21 mouse cellular contexts compared by ENCODE assay signal in the genomic region with DNA sequence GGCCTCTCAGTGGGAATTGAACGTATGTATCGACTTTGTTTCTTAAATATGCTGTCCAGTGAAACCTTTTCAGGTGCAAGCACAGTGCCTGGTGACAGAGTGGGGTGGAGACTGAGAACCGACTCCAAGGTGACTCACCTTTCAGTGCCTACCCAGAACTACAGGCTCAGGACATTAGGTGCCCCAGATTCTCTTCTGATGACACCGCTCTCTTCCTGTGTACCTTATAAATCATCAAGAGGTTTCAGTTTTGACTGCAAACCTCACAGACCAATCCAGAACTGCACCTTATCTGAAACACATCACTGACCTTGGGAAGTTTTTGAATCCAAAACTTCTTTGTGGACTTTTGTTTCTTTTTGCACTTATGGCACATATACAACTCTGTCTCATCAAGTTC. TPM values are rescaled to one million over a fixed set of nuclear protein-coding genes. Genes with fewer than 3 reads are reported as not detected.
DNase-seq lines count a peak whose midpoint lies in the region; ATAC-seq lines count a peak whose summit lies in the region.
"Had no signal": no experiment of that assay in that cellular context is flagged by ENCODE, and none has a peak within 500 bp of the region (broad histone marks: within the 10 kb centered on the region; RNA-seq: fewer than 3 reads in every experiment).

No protein-coding gene starts in this region.

- intact Hi-C loops in heart, postnatal 14 days (cut with DNase I), result no loop called here

- H3K4me1 ChIP-seq in midbrain, embryonic 11.5 days (ENCODE audit: control insufficient read depth, insufficient read depth, low read length), result no peaks in the 10 kb centered on the region
- H3K4me1 ChIP-seq in midbrain, embryonic 15.5 days, result no peaks in the 10 kb centered on the region

- H3K4me2 ChIP-seq in midbrain, embryonic 11.5 days, result no peak overlapping the region
- no peak overlapping the region for H3K4me2 ChIP-seq in midbrain, embryonic 15.5 days
- H3K4me2 ChIP-seq: heart, embryonic 13.5 days; hindbrain, embryonic 12.5 days; hindbrain, embryonic 15.5 days had no signal

- H3K9me3 ChIP-seq in midbrain, embryonic 11.5 days (ENCODE audit: control insufficient read depth, low read length), result no peaks in the 10 kb centered on the region
- no peaks in the 10 kb centered on the region for H3K9me3 ChIP-seq in midbrain, embryonic 15.5 days
- H3K9me3 ChIP-seq: heart, embryonic 13.5 days; hindbrain, embryonic 12.5 days; hindbrain, embryonic 15.5 days had no signal

- peaks cover 27% of the 10 kb centered on the region; the same call in 1 of the 2 replicates for H3K36me3 ChIP-seq in midbrain, embryonic 11.5 days (ENCODE audit: control insufficient read depth, insufficient read depth, low read length)
- peaks cover 28% of the 10 kb centered on the region for H3K36me3 ChIP-seq in midbrain, embryonic 15.5 days (replicated peaks)

- ATAC-seq in midbrain, embryonic 11.5 days (ENCODE audit: low FRiP score), result no peak
- ATAC-seq in midbrain, embryonic 15.5 days (replicated peaks), result no peak
- no peak for ATAC-seq in erythroid progenitor cell, adult 5-6 weeks (replicated peaks; ENCODE audit: low FRiP score, poor library complexity, severe bottlenecking)
- ATAC-seq: activated CD4-positive, CD25-positive, alpha-beta regulatory T cell, adult 4 months; forebrain, embryonic 14.5 days; forebrain, postnatal 0 days had no signal

- no peak overlapping the region for H3K4me3 ChIP-seq in midbrain, embryonic 11.5 days (ENCODE audit: low read depth, low read length)
- no peak overlapping the region for H3K4me3 ChIP-seq in midbrain, embryonic 15.5 days
- H3K4me3 ChIP-seq: gastrocnemius, adult 2 months; heart, embryonic 13.5 days; hindbrain, embryonic 12.5 days; hindbrain, embryonic 15.5 days had no signal

- no peak overlapping the region for H3K27ac ChIP-seq in midbrain, embryonic 11.5 days (ENCODE audit: low read depth, low read length)
- no peak overlapping the region for H3K27ac ChIP-seq in midbrain, embryonic 15.5 days
- H3K27ac ChIP-seq: heart, embryonic 13.5 days; hindbrain, embryonic 12.5 days; hindbrain, embryonic 15.5 days had no signal

- DNase-seq in heart, adult 11 months, result peak; percentile 79
- no peak for DNase-seq in heart, postnatal 14 days
- DNase-seq in midbrain, embryonic 11.5 days (ENCODE audit: low spot score, missing footprints), result peak; percentile 59
- DNase-seq in induced T-regulatory cell, adult 2 months (ENCODE audit: low read depth), result peak; percentile 17
- DNase-seq: adrenal gland, postnatal 14 days; cerebellum, adult 11 months; cerebellum, adult 8-10 months; cerebellum, postnatal 10 days; cerebellum, postnatal 36 days; forebrain, postnatal 0 days; gastrocnemius, adult 2 months; gastrocnemius, postnatal 14 days; heart, adult 18-20 months; kidney, adult 11 months had no signal

- WGBS in midbrain, embryonic 11.5 days, result 93% methylated on average over 4 of the region's 4 CpGs
- 99% methylated on average over 4 of the region's 4 CpGs for WGBS in midbrain, embryonic 15.5 days

- no peaks in the 10 kb centered on the region for H3K27me3 ChIP-seq in midbrain, embryonic 11.5 days (ENCODE audit: control insufficient read depth, insufficient read depth, low read length)
- H3K27me3 ChIP-seq in midbrain, embryonic 15.5 days (replicated peaks), result no peaks in the 10 kb centered on the region
- H3K27me3 ChIP-seq: heart, embryonic 13.5 days; hindbrain, embryonic 12.5 days; hindbrain, embryonic 15.5 days had no signal

- H3K9ac ChIP-seq in midbrain, embryonic 11.5 days (ENCODE audit: low read length), result no peak overlapping the region
- H3K9ac ChIP-seq in midbrain, embryonic 15.5 days, result no peak overlapping the region
- H3K9ac ChIP-seq: forebrain, postnatal 0 days; heart, embryonic 13.5 days; hindbrain, embryonic 12.5 days; hindbrain, embryonic 15.5 days had no signal

RNA-seq across cellular contexts. Expression of a gene that starts 5.9 kb away (rescaled TPM):
- 10 to 100 TPM; 48.3 to 59.1 TPM for total RNA-seq in heart, postnatal 14 days (2021)
- 1.8 and 2.1 TPM in 2 replicates for polyA plus RNA-seq in midbrain, embryonic 11.5 days (2014; fragmentation: Nextera tagmentation; extraction: Ambion mirVana)
- 1.0 and 1.2 TPM in 2 replicates for polyA plus RNA-seq in midbrain, embryonic 15.5 days (2015; fragmentation: Nextera tagmentation; extraction: Ambion mirVana)
- not detected in 2 replicates for total RNA-seq in erythroid progenitor cell, adult 5-6 weeks (2015; ENCODE audit: low replicate concordance)
- total RNA-seq in erythroid progenitor cell, adult 5-6 weeks (2017; ENCODE audit: low replicate concordance), result 0.08 and 2.1 TPM in 2 replicates

Comparison
In these comparisons a context has a peak if more than half of its experiments do, and no peak if none do; other contexts are left out.
1. DNase-seq: peak in heart, adult 11 months (single experiment), midbrain, embryonic 11.5 days (single experiment) and induced T-regulatory cell, adult 2 months (single experiment); none in heart, postnatal 14 days (0 of 2).
2. RNA of a gene that starts 5.9 kb away (total RNA-seq): 48.3 to 59.1 TPM in heart, postnatal 14 days; 0.08 to 2.1 TPM in erythroid progenitor cell, adult 5-6 weeks; every median in the first group is over 10 times any median in the second.